Comparison of ENCODE assay signal across 1 mouse cellular context in genomic region chr16:23108943-23109342, GRCm38 (mm10).
TF ChIP-seq lines count a peak whose summit lies in the region.

No protein-coding gene starts in this region.

TF ChIP-seq in MEL, 35 proteins besides CTCF, POLR2A, EP300 and RAD21 (continued from another document):
- no peak for TF ChIP-seq RCOR1 (IDR thresholded peaks at IDR 0.05; ENCODE audit: low read depth, low read length)
- no peak for TF ChIP-seq TAL1 (IDR thresholded peaks at IDR 0.05; ENCODE audit: low read length)
- TF ChIP-seq HCFC1 (IDR thresholded peaks at IDR 0.05; ENCODE audit: low read depth, low read length), result no peak
- TF ChIP-seq MYB (IDR thresholded peaks at IDR 0.05; ENCODE audit: low read depth, low read length), result no peak
- no peak for TF ChIP-seq MAZ (IDR thresholded peaks at IDR 0.05; ENCODE audit: low read depth, low read length)
- TF ChIP-seq CHD2 (IDR thresholded peaks at IDR 0.05; ENCODE audit: low read length), result no peak
- no peak for TF ChIP-seq POLR2AphosphoS2 (IDR thresholded peaks at IDR 0.05; ENCODE audit: low read length)
- TF ChIP-seq GATA1 (IDR thresholded peaks at IDR 0.05; ENCODE audit: low read depth, low read length), result no peak
- no peak for TF ChIP-seq ZNF384 (IDR thresholded peaks at IDR 0.05; ENCODE audit: low read depth, low read length)
- TF ChIP-seq E2F4 (IDR thresholded peaks at IDR 0.05; ENCODE audit: borderline replicate concordance, low read depth, low read length), result no peak
TF ChIP-seq in MEL: peak in this region for 0.
